Mouse (Mus musculus) layer of hippocampus, adult 8-10 months (tissue): ENCODE results near the gene Chmp5. TPM values are rescaled to one million over a fixed set of nuclear protein-coding genes. Genes with fewer than 3 reads are reported as not detected.

Experiments
- DNase-seq, 2 experiments: peaks; one replicate each; pipeline ENCODE4 v3.0.0; 2022; ENCODE audit warnings: low spot score in 2 of 2
- microRNA-seq, 2 experiments: library from miRNA; unstranded; fragments of <30 nt; microRNA quantifications; one replicate each; pipeline ENCODE4 v1.2.0; 2022
- total RNA-seq, 4 experiments: library from RNA; stranded (reverse); gene quantifications; 2 replicates each; pipeline ENCODE4 v1.2.4; 2022

The Chmp5 gene
- total RNA-seq, 4 experiments from 2014 or later = 67.5 to 80.0 (median 74.2) TPM

DNA sequence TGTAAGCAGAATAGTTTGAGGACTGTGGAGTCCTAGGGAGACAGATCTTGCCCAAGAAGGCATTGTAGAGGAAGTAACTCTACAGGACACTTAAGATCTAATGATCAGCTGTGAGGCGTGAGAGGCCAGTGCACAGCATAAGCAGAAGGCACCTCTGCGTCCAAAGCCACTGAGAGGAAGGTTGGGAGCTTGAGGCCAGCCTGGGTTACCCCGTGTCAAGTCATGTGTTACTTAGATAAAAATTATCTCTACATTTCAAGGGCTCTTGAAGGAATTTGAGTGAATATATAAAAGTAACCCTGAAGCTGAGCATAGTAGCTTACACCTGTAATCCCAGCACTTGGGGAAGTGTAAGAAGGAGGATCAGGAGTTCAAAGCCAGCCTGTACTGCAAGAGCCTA is 65.1 kb downstream of the Chmp5 start:
- DNase-seq = no peak

Small RNA genes lying within 50 kb of the gene (microRNA-seq; reads per million reads assigned to microRNA genes)
- 0.32 to 0.76 reads per million in 2 experiments for gene Mir3094

Other genes starting within 250 kb of the Chmp5 start
- gene Aptx, start 245.2 kb upstream of the Chmp5 start, total RNA-seq = 10 to 100 TPM; 27.1 to 33.3 (median 31.9) TPM
- 100 to 1,000 TPM; 263 to 275 (median 274) TPM for gene Dnaja1, start 226.3 kb upstream of the Chmp5 start, total RNA-seq
- 10 to 100 TPM; 49.7 to 57.4 (median 54.0) TPM for gene Smu1, start 190.5 kb upstream of the Chmp5 start, total RNA-seq
- 10 to 100 TPM in 2 of 4 experiments, 1 to 10 TPM in 2; 6.7 to 13.0 (median 9.0) TPM for gene B4galt1, start 94.4 kb upstream of the Chmp5 start, total RNA-seq
- not detected for gene Spink4, start 28.4 kb upstream of the Chmp5 start, total RNA-seq
- 100 to 1,000 TPM; 134 to 161 (median 142) TPM for gene Bag1, start 113 bp upstream of the Chmp5 start, total RNA-seq
- gene Nfx1, start 22.5 kb downstream of the Chmp5 start, total RNA-seq = 10 to 100 TPM; 69.6 to 78.0 (median 76.1) TPM
- not detected for gene Aqp7, start 99.7 kb downstream of the Chmp5 start, total RNA-seq
- not detected for gene Aqp3, start 149.8 kb downstream of the Chmp5 start, total RNA-seq
- gene Nol6, start 176.0 kb downstream of the Chmp5 start, total RNA-seq = 100 to 1,000 TPM; 101 to 113 (median 103) TPM
- gene Ube2r2, start 187.3 kb downstream of the Chmp5 start, total RNA-seq = 10 to 100 TPM; 76.8 to 93.6 (median 82.0) TPM